Mouse (Mus musculus) limb, embryonic 11.5 days (tissue): ENCODE measurements at regions not wholly inside any gene's neighbourhood (a gene's known extent, or its start where the extent isn't known, plus 50 kb on each side); places are given as distances from the start of the nearest gene placed in this dataset.

Experiments used
- ATAC-seq: fragments of 200-750 bp; cut with Nextera tagmentation; 2 replicates; pipeline ENCODE4 v1.8.0; 2017; ENCODE audit warnings: low read depth; ENCODE audit not compliant: insufficient number of reproducible peaks, low FRiP score, low TSS enrichment
- DNase-seq: peaks from one replicate; pipeline ENCODE4 v3.0.0-alpha.2; 2015; ENCODE audit warnings: low spot score
- H3K27ac ChIP-seq: fragments of 300-500 bp; sonication (generic); replicated peaks from 2 replicates; pipeline ENCODE4 v1.5.1; 2014; ENCODE audit warnings: low read depth, mild to moderate bottlenecking, low read length
- H3K27me3 ChIP-seq: fragments of 300-500 bp; sonication (generic); 2 replicates; pipeline ENCODE4 v1.6.1; 2014; ENCODE audit warnings: mild to moderate bottlenecking, low read length, mixed read lengths; ENCODE audit not compliant: control insufficient read depth, insufficient read depth
- H3K36me3 ChIP-seq: fragments of 300-500 bp; sonication (generic); 2 replicates; pipeline ENCODE4 v1.6.1; 2014; ENCODE audit warnings: mild to moderate bottlenecking, low read length, moderate library complexity, mixed read lengths; ENCODE audit not compliant: control insufficient read depth, insufficient read depth
- H3K4me1 ChIP-seq: fragments of 300-500 bp; sonication (generic); 2 replicates; pipeline ENCODE4 v1.6.1; 2014; ENCODE audit warnings: low read length, mixed read lengths; ENCODE audit not compliant: control insufficient read depth, insufficient read depth
- H3K4me2 ChIP-seq: fragments of 300-500 bp; sonication (generic); 2 replicates; pipeline ENCODE4 v1.6.1; 2014; ENCODE audit warnings: low read depth, mild to moderate bottlenecking, moderate library complexity; ENCODE audit not compliant: severe bottlenecking
- H3K4me3 ChIP-seq: fragments of 300-500 bp; sonication (generic); 2 replicates; pipeline ENCODE4 v1.5.1; 2014; ENCODE audit warnings: low read depth, low read length
- H3K9ac ChIP-seq: fragments of 300-500 bp; sonication (generic); 2 replicates; pipeline ENCODE4 v1.6.1; 2014; ENCODE audit warnings: mild to moderate bottlenecking, low read length
- H3K9me3 ChIP-seq: fragments of 300-500 bp; sonication (generic); 2 replicates; pipeline ENCODE4 v1.6.1; 2016; ENCODE audit warnings: low read length; ENCODE audit not compliant: control insufficient read depth
- WGBS: fragments of 180-500 bp; shearing (Covaris S2); extraction: QIAGEN DNeasy Blood & Tissue Kit; methylation state at CpG from one replicate; pipeline ENCODE4 v1.1.7; 2014; 5-methylcytosine and 5-hydroxymethylcytosine counted together

- Histone ChIP-seq H3K4me3 (no peak overlapping the region), H3K36me3 (no peaks in the 10 kb centered on the region), H3K27ac (no peak overlapping the region), H3K4me2 (no peak overlapping the region), H3K4me1 (no peaks in the 10 kb centered on the region), H3K9ac (no peak overlapping the region), H3K27me3 (no peaks in the 10 kb centered on the region), H3K9me3 (no peaks in the 10 kb centered on the region)
- 89% methylated on average over 4 of the region's 4 CpGs for WGBS
- DNase-seq = no peak
- no peak for ATAC-seq
These were observed 79.3 kb upstream of the Hpf1 start for GRCm38 (mm10) chr8:60810955-60811354.

- H3K9me3 ChIP-seq = no peaks in the 10 kb centered on the region
- ATAC-seq (no peak), DNase-seq (no peak)
- H3K4me1 ChIP-seq = no peaks in the 10 kb centered on the region
- no peak overlapping the region for H3K4me2 ChIP-seq
- H3K36me3 ChIP-seq = no peaks in the 10 kb centered on the region
- 81% methylated on average over 11 of the region's 11 CpGs for WGBS
- no peak overlapping the region for H3K27ac ChIP-seq
- H3K9ac ChIP-seq = no peak overlapping the region
- H3K4me3 ChIP-seq = no peak overlapping the region
- H3K27me3 ChIP-seq = no peaks in the 10 kb centered on the region
These were observed 64.4 kb upstream of the Hpf1 start for GRCm38 (mm10) chr8:60825676-60826442.

- Histone ChIP-seq H3K4me3 (no peak overlapping the region), H3K27me3 (no peaks in the 10 kb centered on the region), H3K9me3 (no peaks in the 10 kb centered on the region), H3K27ac (no peak overlapping the region), H3K4me2 (no peak overlapping the region), H3K9ac (no peak overlapping the region), H3K36me3 (no peaks in the 10 kb centered on the region), H3K4me1 (no peaks in the 10 kb centered on the region)
- DNase-seq (no peak), ATAC-seq (no peak)
- WGBS = 94% methylated on average over 8 of the region's 8 CpGs
These were observed 63.0 kb upstream of the Hpf1 start for GRCm38 (mm10) chr8:60827241-60827640.

- no peak for DNase-seq
- Histone ChIP-seq H3K9ac (no peak overlapping the region), H3K27ac (0 out of 2 replicates have a peak overlapping the region, but pooled peaks have one; percentile 21), H3K4me2 (no peak overlapping the region), H3K4me3 (no peak overlapping the region), H3K27me3 (no peaks in the 10 kb centered on the region), H3K36me3 (no peaks in the 10 kb centered on the region), H3K4me1 (no peaks in the 10 kb centered on the region), H3K9me3 (no peaks in the 10 kb centered on the region)
- 81% methylated on average over 4 of the region's 4 CpGs for WGBS
- no peak for ATAC-seq
These were observed 61.1 kb upstream of the Hpf1 start for GRCm38 (mm10) chr8:60829093-60829492.

GRCm38 (mm10) chr8:60830556-60830955, 59.7 kb upstream of the Hpf1 start:
- Histone ChIP-seq H3K27ac (no peak overlapping the region), H3K4me1 (no peaks in the 10 kb centered on the region), H3K36me3 (no peaks in the 10 kb centered on the region), H3K4me2 (no peak overlapping the region), H3K9me3 (no peaks in the 10 kb centered on the region), H3K9ac (no peak overlapping the region), H3K27me3 (no peaks in the 10 kb centered on the region), H3K4me3 (no peak overlapping the region)
- ATAC-seq (no peak), DNase-seq (no peak)
- WGBS = 75% methylated on average over 1 of the region's 1 CpGs

- ATAC-seq (no peak), DNase-seq (no peak)
- Histone ChIP-seq H3K36me3 (no peaks in the 10 kb centered on the region), H3K27me3 (no peaks in the 10 kb centered on the region), H3K9ac (no peak overlapping the region), H3K4me3 (no peak overlapping the region), H3K4me1 (no peaks in the 10 kb centered on the region), H3K27ac (no peak overlapping the region), H3K9me3 (no peaks in the 10 kb centered on the region), H3K4me2 (no peak overlapping the region)
- 6% methylated on average over 3 of the region's 3 CpGs for WGBS
These were observed 51.7 kb upstream of the Hpf1 start for GRCm38 (mm10) chr8:60838526-60838925.
